Mouse (Mus musculus): Measurements from ENCODE around the gene Atp2a2. TPM values are rescaled to one million over a fixed set of nuclear protein-coding genes. Genes with fewer than 3 reads are reported as not detected.

Atp2a2 gene
- total and polyA plus RNA-seq, 3 experiments, result 39.8 to 74.4 (median 73.6) TPM

- TF ChIP-seq GATA1 (IDR thresholded peaks at IDR 0.05; ENCODE audit: borderline replicate concordance, low read length) (no peak), TAL1 (conservative IDR thresholded peaks at IDR 0.05; ENCODE audit: low read depth, low read length) (no peak), CTCF (IDR thresholded peaks at IDR 0.05; ENCODE audit: low read depth, low read length) (no peak), POLR2AphosphoS5 (IDR thresholded peaks at IDR 0.05; ENCODE audit: insufficient replicate concordance, low read depth, low read length) (no peak)
- DNase-seq (ENCODE audit: low spot score) (no peak), ATAC-seq (ENCODE audit: extremely low read depth, insufficient number of reproducible peaks, low FRiP score, poor library complexity, severe bottlenecking) (no peak)
- peak overlapping the region; percentile 92 for H3K4me3 ChIP-seq (ENCODE audit: low read depth, low read length)
- peaks cover 14% of the 10 kb centered on the region for H3K27me3 ChIP-seq (ENCODE audit: insufficient read depth, low read length)
- peaks cover 8% of the 10 kb centered on the region for H3K36me3 ChIP-seq (replicated peaks)
- peaks cover 23% of the 10 kb centered on the region for H3K4me1 ChIP-seq (ENCODE audit: insufficient read depth, low read depth, low read length)
- peaks cover 7% of the 10 kb centered on the region for H3K9me3 ChIP-seq (replicated peaks)
Observed at GRCm38 (mm10) chr5:122503015-122503759, 1.2 kb upstream of the Atp2a2 start.

GRCm38 (mm10) chr5:122501101-122502076 is 636 bp downstream of the Atp2a2 start:
- Histone ChIP-seq H3K9me3 (replicated peaks) (0 out of 2 replicates have a peak, but pooled peaks cover 1% of the 10 kb centered on the region), H3K27me3 (ENCODE audit: insufficient read depth, low read length) (peaks cover 14% of the 10 kb centered on the region), H3K36me3 (replicated peaks) (peaks cover 23% of the 10 kb centered on the region), H3K4me1 (ENCODE audit: insufficient read depth, low read depth, low read length) (peaks cover 34% of the 10 kb centered on the region), H3K4me3 (ENCODE audit: low read depth, low read length) (peak overlapping the region; percentile 92)
- DNase-seq (ENCODE audit: low spot score), result peak; percentile 55
- ATAC-seq (ENCODE audit: extremely low read depth, insufficient number of reproducible peaks, low FRiP score, poor library complexity, severe bottlenecking), result no peak
- TF ChIP-seq TAL1 (conservative IDR thresholded peaks at IDR 0.05; ENCODE audit: low read depth, low read length) (no peak), GATA2 (IDR thresholded peaks at IDR 0.05; ENCODE audit: borderline replicate concordance, low read depth, low read length) (no peak), POLR2AphosphoS5 (IDR thresholded peaks at IDR 0.05; ENCODE audit: insufficient replicate concordance, low read depth, low read length) (no peak), CTCF (IDR thresholded peaks at IDR 0.05; ENCODE audit: low read depth, low read length) (no peak), GATA1 (IDR thresholded peaks at IDR 0.05; ENCODE audit: borderline replicate concordance, low read length) (no peak)

- no peak for DNase-seq (ENCODE audit: low spot score)
- ATAC-seq (ENCODE audit: extremely low read depth, insufficient number of reproducible peaks, low FRiP score, poor library complexity, severe bottlenecking), result no peak
- H3K36me3 ChIP-seq (replicated peaks), result peaks cover 32% of the 10 kb centered on the region
- H3K4me1 ChIP-seq (ENCODE audit: insufficient read depth, low read depth, low read length), result peaks cover 42% of the 10 kb centered on the region
- peaks cover 11% of the 10 kb centered on the region for H3K27me3 ChIP-seq (ENCODE audit: insufficient read depth, low read length)
- H3K4me3 ChIP-seq (ENCODE audit: low read depth, low read length), result peak overlapping the region; percentile 92
- TF ChIP-seq GATA2 (IDR thresholded peaks at IDR 0.05; ENCODE audit: borderline replicate concordance, low read depth, low read length), result no peak
- no peak for TF ChIP-seq POLR2AphosphoS5 (IDR thresholded peaks at IDR 0.05; ENCODE audit: insufficient replicate concordance, low read depth, low read length)
- TF ChIP-seq GATA1 (IDR thresholded peaks at IDR 0.05; ENCODE audit: borderline replicate concordance, low read length), result no peak
- TF ChIP-seq CTCF (IDR thresholded peaks at IDR 0.05; ENCODE audit: low read depth, low read length), result no peak
- TF ChIP-seq TAL1 (conservative IDR thresholded peaks at IDR 0.05; ENCODE audit: low read depth, low read length), result no peak
- no peaks in the 10 kb centered on the region for H3K9me3 ChIP-seq (replicated peaks)
Observed at GRCm38 (mm10) chr5:122500563-122500962, 1.5 kb downstream of the Atp2a2 start.

- no peak for TF ChIP-seq CTCF (IDR thresholded peaks at IDR 0.05; ENCODE audit: low read depth, low read length)
- no peak for TF ChIP-seq GATA2 (IDR thresholded peaks at IDR 0.05; ENCODE audit: borderline replicate concordance, low read depth, low read length)
- no peak for TF ChIP-seq GATA1 (IDR thresholded peaks at IDR 0.05; ENCODE audit: borderline replicate concordance, low read length)
- TF ChIP-seq TAL1 (conservative IDR thresholded peaks at IDR 0.05; ENCODE audit: low read depth, low read length), result no peak
- TF ChIP-seq POLR2AphosphoS5 (IDR thresholded peaks at IDR 0.05; ENCODE audit: insufficient replicate concordance, low read depth, low read length), result no peak
- no peaks in the 10 kb centered on the region for H3K9me3 ChIP-seq (replicated peaks)
- no peak for ATAC-seq (ENCODE audit: extremely low read depth, insufficient number of reproducible peaks, low FRiP score, poor library complexity, severe bottlenecking)
- peaks cover 36% of the 10 kb centered on the region for H3K36me3 ChIP-seq (replicated peaks)
- peaks cover 45% of the 10 kb centered on the region for H3K4me1 ChIP-seq (ENCODE audit: insufficient read depth, low read depth, low read length)
- H3K27me3 ChIP-seq (ENCODE audit: insufficient read depth, low read length), result peaks cover 11% of the 10 kb centered on the region
- H3K4me3 ChIP-seq (ENCODE audit: low read depth, low read length), result peak overlapping the region; percentile 59; the same call in 1 of the 2 replicates
- no peak for DNase-seq (ENCODE audit: low spot score)
Observed at GRCm38 (mm10) chr5:122500141-122500540, 1.9 kb downstream of the Atp2a2 start.

- ATAC-seq (ENCODE audit: extremely low read depth, insufficient number of reproducible peaks, low FRiP score, poor library complexity, severe bottlenecking) (no peak), DNase-seq (ENCODE audit: low spot score) (no peak)
- Histone ChIP-seq H3K4me1 (ENCODE audit: insufficient read depth, low read depth, low read length) (peaks cover 44% of the 10 kb centered on the region), H3K9me3 (replicated peaks) (no peaks in the 10 kb centered on the region), H3K36me3 (replicated peaks) (peaks cover 54% of the 10 kb centered on the region), H3K27me3 (ENCODE audit: insufficient read depth, low read length) (peaks cover 3% of the 10 kb centered on the region; the same call in 1 of the 2 replicates), H3K4me3 (ENCODE audit: low read depth, low read length) (no peak overlapping the region)
- TF ChIP-seq TAL1 (conservative IDR thresholded peaks at IDR 0.05; ENCODE audit: low read depth, low read length) (no peak), CTCF (IDR thresholded peaks at IDR 0.05; ENCODE audit: low read depth, low read length) (no peak), POLR2AphosphoS5 (IDR thresholded peaks at IDR 0.05; ENCODE audit: insufficient replicate concordance, low read depth, low read length) (no peak), GATA2 (IDR thresholded peaks at IDR 0.05; ENCODE audit: borderline replicate concordance, low read depth, low read length) (no peak), GATA1 (IDR thresholded peaks at IDR 0.05; ENCODE audit: borderline replicate concordance, low read length) (no peak)
Observed at GRCm38 (mm10) chr5:122498046-122498445, 4.0 kb downstream of the Atp2a2 start.

GRCm38 (mm10) chr5:122496990-122497389 is 5.0 kb downstream of the Atp2a2 start:
- peaks cover 38% of the 10 kb centered on the region for H3K4me1 ChIP-seq (ENCODE audit: insufficient read depth, low read depth, low read length)
- no peak overlapping the region for H3K4me3 ChIP-seq (ENCODE audit: low read depth, low read length)
- ATAC-seq (ENCODE audit: extremely low read depth, insufficient number of reproducible peaks, low FRiP score, poor library complexity, severe bottlenecking) (no peak), DNase-seq (ENCODE audit: low spot score) (no peak)
- TF ChIP-seq CTCF (IDR thresholded peaks at IDR 0.05; ENCODE audit: low read depth, low read length) (no peak), GATA1 (IDR thresholded peaks at IDR 0.05; ENCODE audit: borderline replicate concordance, low read length) (no peak), GATA2 (IDR thresholded peaks at IDR 0.05; ENCODE audit: borderline replicate concordance, low read depth, low read length) (no peak), POLR2AphosphoS5 (IDR thresholded peaks at IDR 0.05; ENCODE audit: insufficient replicate concordance, low read depth, low read length) (no peak), TAL1 (conservative IDR thresholded peaks at IDR 0.05; ENCODE audit: low read depth, low read length) (no peak)
- H3K9me3 ChIP-seq (replicated peaks), result no peaks in the 10 kb centered on the region
- peaks cover 63% of the 10 kb centered on the region for H3K36me3 ChIP-seq (replicated peaks)
- H3K27me3 ChIP-seq (ENCODE audit: insufficient read depth, low read length), result no peaks in the 10 kb centered on the region
